Mouse (Mus musculus): ENCODE data around the gene Csn3.

DNA sequence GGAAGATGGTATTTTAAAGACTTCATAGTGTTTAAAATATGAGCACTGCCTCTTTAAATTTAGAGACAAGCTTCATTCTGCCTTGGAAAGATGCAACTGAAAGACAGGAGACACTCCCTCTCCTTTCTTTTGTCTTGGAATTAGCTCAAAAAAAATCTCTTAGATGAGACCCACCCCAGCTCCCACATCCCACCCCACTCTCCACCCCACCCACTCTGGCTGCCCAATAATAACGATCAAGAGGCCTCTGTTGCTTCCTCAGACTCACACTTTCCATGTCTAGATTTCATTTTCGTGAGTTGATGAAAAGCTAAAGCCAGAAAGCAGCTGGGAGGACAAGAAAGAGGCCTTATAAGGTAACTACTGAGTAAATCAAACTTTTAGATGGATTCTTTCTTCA is 43.8 kb downstream of the Csn3 start, which contains the start of the genes 2310003L06Rik and Gm28434:
- TF ChIP-seq GATA1 (IDR thresholded peaks at IDR 0.05; ENCODE audit: borderline replicate concordance, low read length) (no peak), FLI1 (IDR thresholded peaks at IDR 0.05; ENCODE audit: low read length) (no peak)

Data from megakaryocyte, embryonic 14.5 days (primary cell).